Mouse (Mus musculus): ENCODE measurements at regions not wholly inside any gene's neighbourhood (a gene's known extent, or its start where the extent isn't known, plus 50 kb on each side); places are given as distances from the start of the nearest gene placed in this dataset.
"Not testable (repeated sequence)": the region's sequence is repeated elsewhere in the genome, so short reads cannot be mapped to it uniquely, and the experiment has no call there.

DNA sequence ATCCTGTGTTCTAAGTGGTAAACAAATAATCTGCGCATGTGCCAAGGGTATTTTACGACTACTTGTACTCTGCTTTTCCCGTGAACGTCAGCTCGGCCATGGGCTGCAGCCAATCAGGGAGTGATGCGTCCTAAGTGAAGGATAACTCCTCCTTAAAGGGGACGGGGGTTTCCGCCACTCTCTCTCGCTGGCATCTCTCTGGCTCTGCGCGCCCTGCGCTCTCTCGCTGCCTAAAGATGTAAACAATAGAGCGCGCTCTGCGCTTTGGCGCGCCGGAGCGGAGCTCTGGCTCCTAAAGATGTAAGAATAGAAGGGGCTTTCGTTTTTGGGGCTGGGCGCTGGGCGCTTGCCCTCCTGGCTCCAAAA lies 137.7 kb downstream of the Zfp619 start:
- peak; percentile 78 for ATAC-seq
- not testable (repeated sequence) for H3K36me3 ChIP-seq (ENCODE audit: control insufficient read depth, insufficient read depth, low read length); H3K27me3 ChIP-seq (replicated peaks; ENCODE audit: control insufficient read depth, insufficient read depth, low read length); H3K4me1 ChIP-seq (ENCODE audit: control insufficient read depth, insufficient read depth, low read depth, low read length); H3K9me3 ChIP-seq (ENCODE audit: control insufficient read depth, low read length)
- WGBS, result 32% methylated on average over 15 of the region's 23 CpGs
- peak overlapping the region; percentile 53 for H3K4me2 ChIP-seq (ENCODE audit: low read length)
- H3K27ac ChIP-seq (ENCODE audit: low read depth, low read length), result peak overlapping the region; percentile 73
- peak overlapping the region; percentile 65 for H3K9ac ChIP-seq (ENCODE audit: low read depth, low read length)
- peak overlapping the region; percentile 48 for H3K4me3 ChIP-seq (ENCODE audit: low read length)

DNA sequence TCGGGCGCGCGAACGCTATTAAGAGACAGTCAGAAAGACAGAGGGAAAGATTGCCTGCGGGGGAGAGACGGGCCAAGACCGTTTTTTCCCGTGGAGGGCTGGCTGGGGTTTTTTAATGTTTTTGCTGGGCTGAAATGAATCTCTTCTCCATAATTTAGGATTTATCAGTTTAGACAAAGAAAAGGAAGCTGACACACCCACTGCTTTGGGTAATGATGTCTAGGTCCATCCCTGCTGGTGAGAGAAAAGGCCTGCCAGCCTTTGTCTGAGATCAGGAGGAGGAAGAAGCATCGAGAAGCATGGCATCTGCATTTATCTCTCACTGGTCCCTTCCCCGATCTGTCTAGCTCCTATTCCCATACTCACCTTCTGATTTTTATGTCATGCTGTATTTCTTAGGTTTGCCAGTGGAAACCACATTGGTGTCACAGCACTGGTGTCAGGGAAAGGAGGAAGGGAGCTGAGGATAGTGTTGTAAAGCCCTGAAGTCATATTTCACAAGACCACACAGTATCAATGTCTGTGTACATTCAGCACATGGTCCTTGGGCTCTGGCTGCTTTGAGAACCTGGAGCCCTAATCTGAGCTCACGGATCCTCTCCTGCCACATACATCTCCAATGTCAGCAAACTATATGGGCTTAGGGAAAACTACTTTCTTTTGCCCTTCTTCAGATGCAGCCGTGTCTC lies 138.3 kb downstream of the Zfp619 start:
- Histone ChIP-seq H3K27me3 (replicated peaks; ENCODE audit: control insufficient read depth, insufficient read depth, low read length) (no peaks in the 10 kb centered on the region), H3K9me3 (ENCODE audit: control insufficient read depth, low read length) (no peaks in the 10 kb centered on the region), H3K27ac (ENCODE audit: low read depth, low read length) (peak overlapping the region; percentile 73), H3K36me3 (ENCODE audit: control insufficient read depth, insufficient read depth, low read length) (no peaks in the 10 kb centered on the region), H3K9ac (ENCODE audit: low read depth, low read length) (peak overlapping the region; percentile 65), H3K4me1 (ENCODE audit: control insufficient read depth, insufficient read depth, low read depth, low read length) (peaks cover 10% of the 10 kb centered on the region), H3K4me2 (ENCODE audit: low read length) (peak overlapping the region; percentile 53), H3K4me3 (ENCODE audit: low read length) (peak overlapping the region; percentile 48)
- WGBS, result 42% methylated on average over 13 of the region's 13 CpGs
- ATAC-seq, result peak; percentile 65

GRCm38 (mm10) chr7:39659597-39659996 lies 142.0 kb downstream of the Zfp619 start:
- Histone ChIP-seq H3K9me3 (ENCODE audit: control insufficient read depth, low read length) (no peaks in the 10 kb centered on the region; the same call in 1 of the 2 replicates), H3K4me1 (ENCODE audit: control insufficient read depth, insufficient read depth, low read depth, low read length) (peaks cover 10% of the 10 kb centered on the region), H3K36me3 (ENCODE audit: control insufficient read depth, insufficient read depth, low read length) (no peaks in the 10 kb centered on the region), H3K4me3 (ENCODE audit: low read length) (no peak overlapping the region), H3K27me3 (replicated peaks; ENCODE audit: control insufficient read depth, insufficient read depth, low read length) (no peaks in the 10 kb centered on the region), H3K27ac (ENCODE audit: low read depth, low read length) (no peak overlapping the region), H3K4me2 (ENCODE audit: low read length) (no peak overlapping the region), H3K9ac (ENCODE audit: low read depth, low read length) (no peak overlapping the region)
- no peak for ATAC-seq
- WGBS, result 45% methylated on average over 5 of the region's 5 CpGs

DNA sequence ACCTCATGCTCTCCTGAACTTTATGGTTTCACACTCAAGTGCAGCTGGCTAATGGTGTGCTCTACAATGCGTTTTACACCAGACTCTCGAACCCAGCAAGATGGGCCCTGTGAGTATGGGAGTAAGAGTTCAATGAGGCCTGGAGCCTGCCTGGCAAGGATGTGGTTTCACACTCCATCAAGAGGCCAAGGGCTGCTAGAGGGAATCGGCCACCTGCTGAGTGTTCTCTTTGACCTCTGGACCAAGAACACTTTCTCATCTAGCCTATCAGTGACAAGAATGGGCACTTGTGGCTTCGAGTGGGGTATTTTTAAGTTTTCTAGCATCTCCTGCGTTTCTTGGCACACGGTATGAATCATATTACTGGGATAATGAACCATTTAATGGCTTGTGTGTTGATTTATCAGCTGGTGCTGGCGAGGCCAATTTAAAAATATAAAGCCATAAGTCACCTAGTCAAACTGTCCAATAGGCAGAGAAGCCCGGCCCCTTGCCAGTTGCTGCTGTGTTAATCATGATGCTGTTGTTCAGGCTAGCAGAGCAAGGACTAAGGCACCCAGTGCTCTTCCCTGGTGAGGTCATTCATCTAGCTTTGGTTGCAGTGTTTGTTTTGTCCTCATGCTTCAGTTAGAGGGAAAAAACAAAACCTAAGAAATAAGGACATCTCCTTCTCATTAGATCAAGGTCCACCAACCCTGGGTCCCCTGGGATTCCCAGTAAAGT lies 157.7 kb downstream of the Zfp619 start:
- no peak overlapping the region for H3K27ac ChIP-seq (ENCODE audit: low read depth, low read length)
- H3K9ac ChIP-seq (ENCODE audit: low read depth, low read length), result no peak overlapping the region
- H3K4me1 ChIP-seq (ENCODE audit: control insufficient read depth, insufficient read depth, low read depth, low read length), result no peaks in the 10 kb centered on the region
- peak; percentile 65; the same call in 1 of the 2 replicates for ATAC-seq
- no peaks in the 10 kb centered on the region for H3K9me3 ChIP-seq (ENCODE audit: control insufficient read depth, low read length)
- WGBS, result 65% methylated on average over 8 of the region's 8 CpGs
- H3K4me2 ChIP-seq (ENCODE audit: low read length), result no peak overlapping the region
- no peaks in the 10 kb centered on the region for H3K27me3 ChIP-seq (replicated peaks; ENCODE audit: control insufficient read depth, insufficient read depth, low read length)
- no peak overlapping the region for H3K4me3 ChIP-seq (ENCODE audit: low read length)
- H3K36me3 ChIP-seq (ENCODE audit: control insufficient read depth, insufficient read depth, low read length), result no peaks in the 10 kb centered on the region

DNA sequence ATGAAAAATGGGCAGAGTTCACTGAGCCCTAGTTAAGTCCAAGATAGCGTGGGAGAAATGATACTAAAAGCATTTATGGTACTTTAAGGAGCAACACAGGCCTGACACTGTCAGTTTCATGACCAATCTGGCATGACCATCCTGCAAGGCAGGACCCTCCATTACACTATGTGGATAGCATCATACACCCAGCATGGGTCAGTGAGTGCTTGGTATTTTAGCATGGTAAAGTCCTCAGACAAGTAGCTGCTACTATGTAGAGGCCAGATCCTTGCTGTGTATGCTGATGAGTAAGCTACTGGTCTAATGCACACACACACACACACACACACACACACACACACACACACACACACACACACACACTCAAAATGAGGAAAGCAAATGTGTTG lies 158.3 kb downstream of the Zfp619 start:
- 79% methylated on average over 1 of the region's 1 CpGs for WGBS
- Histone ChIP-seq H3K27ac (ENCODE audit: low read depth, low read length) (no peak overlapping the region), H3K9ac (ENCODE audit: low read depth, low read length) (no peak overlapping the region), H3K9me3 (ENCODE audit: control insufficient read depth, low read length) (no peaks in the 10 kb centered on the region), H3K4me3 (ENCODE audit: low read length) (no peak overlapping the region), H3K27me3 (replicated peaks; ENCODE audit: control insufficient read depth, insufficient read depth, low read length) (no peaks in the 10 kb centered on the region), H3K4me2 (ENCODE audit: low read length) (no peak overlapping the region), H3K36me3 (ENCODE audit: control insufficient read depth, insufficient read depth, low read length) (no peaks in the 10 kb centered on the region), H3K4me1 (ENCODE audit: control insufficient read depth, insufficient read depth, low read depth, low read length) (no peaks in the 10 kb centered on the region)
- 0 out of 2 replicates have a peak, but pooled peaks have one; percentile 24 for ATAC-seq

DNA sequence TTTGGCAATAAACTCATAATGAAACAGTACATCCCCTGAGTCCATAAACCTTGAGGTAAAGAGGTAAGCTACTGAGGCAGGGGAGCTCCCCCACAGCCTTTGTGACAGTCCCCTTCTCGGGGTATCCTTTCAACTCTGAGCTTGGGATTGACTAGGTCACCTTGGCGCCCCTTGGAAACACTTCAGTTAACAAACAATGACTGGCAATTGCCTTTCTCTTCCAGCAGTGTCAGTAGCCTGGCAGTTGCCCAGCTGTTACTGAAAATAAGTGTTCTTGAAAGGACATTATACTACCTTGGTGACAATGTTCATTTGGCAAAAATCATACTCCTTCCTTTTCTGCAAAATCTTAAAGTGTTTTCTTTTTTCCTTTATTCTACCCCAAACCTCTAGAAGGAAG lies 162.8 kb downstream of the Zfp619 start:
- Histone ChIP-seq H3K27me3 (replicated peaks; ENCODE audit: control insufficient read depth, insufficient read depth, low read length) (no peaks in the 10 kb centered on the region), H3K4me1 (ENCODE audit: control insufficient read depth, insufficient read depth, low read depth, low read length) (no peaks in the 10 kb centered on the region), H3K36me3 (ENCODE audit: control insufficient read depth, insufficient read depth, low read length) (no peaks in the 10 kb centered on the region), H3K4me2 (ENCODE audit: low read length) (no peak overlapping the region), H3K4me3 (ENCODE audit: low read length) (no peak overlapping the region), H3K9ac (ENCODE audit: low read depth, low read length) (no peak overlapping the region), H3K27ac (ENCODE audit: low read depth, low read length) (no peak overlapping the region), H3K9me3 (ENCODE audit: control insufficient read depth, low read length) (no peaks in the 10 kb centered on the region)
- WGBS, result 34% methylated on average over 2 of the region's 2 CpGs
- ATAC-seq, result no peak

- Histone ChIP-seq H3K4me3 (ENCODE audit: low read length) (no peak overlapping the region), H3K9ac (ENCODE audit: low read depth, low read length) (no peak overlapping the region), H3K4me2 (ENCODE audit: low read length) (no peak overlapping the region), H3K4me1 (ENCODE audit: control insufficient read depth, insufficient read depth, low read depth, low read length) (no peaks in the 10 kb centered on the region), H3K27me3 (replicated peaks; ENCODE audit: control insufficient read depth, insufficient read depth, low read length) (no peaks in the 10 kb centered on the region), H3K36me3 (ENCODE audit: control insufficient read depth, insufficient read depth, low read length) (no peaks in the 10 kb centered on the region), H3K27ac (ENCODE audit: low read depth, low read length) (no peak overlapping the region), H3K9me3 (ENCODE audit: control insufficient read depth, low read length) (no peaks in the 10 kb centered on the region)
- WGBS, result 76% methylated on average over 2 of the region's 2 CpGs
- ATAC-seq, result no peak
Observed at GRCm38 (mm10) chr7:39696589-39696988, 179.0 kb downstream of the Zfp619 start.

GRCm38 (mm10) chr7:39701506-39701905 lies 183.9 kb downstream of the Zfp619 start:
- 68% methylated on average over 2 of the region's 2 CpGs for WGBS
- peaks cover 9% of the 10 kb centered on the region for H3K4me1 ChIP-seq (ENCODE audit: control insufficient read depth, insufficient read depth, low read depth, low read length)
- H3K4me2 ChIP-seq (ENCODE audit: low read length), result no peak overlapping the region
- H3K9me3 ChIP-seq (ENCODE audit: control insufficient read depth, low read length), result no peaks in the 10 kb centered on the region
- no peak overlapping the region for H3K9ac ChIP-seq (ENCODE audit: low read depth, low read length)
- H3K27ac ChIP-seq (ENCODE audit: low read depth, low read length), result no peak overlapping the region
- ATAC-seq, result no peak
- no peaks in the 10 kb centered on the region for H3K27me3 ChIP-seq (replicated peaks; ENCODE audit: control insufficient read depth, insufficient read depth, low read length)
- H3K36me3 ChIP-seq (ENCODE audit: control insufficient read depth, insufficient read depth, low read length), result no peaks in the 10 kb centered on the region
- no peak overlapping the region for H3K4me3 ChIP-seq (ENCODE audit: low read length)
